In the genomic region with DNA sequence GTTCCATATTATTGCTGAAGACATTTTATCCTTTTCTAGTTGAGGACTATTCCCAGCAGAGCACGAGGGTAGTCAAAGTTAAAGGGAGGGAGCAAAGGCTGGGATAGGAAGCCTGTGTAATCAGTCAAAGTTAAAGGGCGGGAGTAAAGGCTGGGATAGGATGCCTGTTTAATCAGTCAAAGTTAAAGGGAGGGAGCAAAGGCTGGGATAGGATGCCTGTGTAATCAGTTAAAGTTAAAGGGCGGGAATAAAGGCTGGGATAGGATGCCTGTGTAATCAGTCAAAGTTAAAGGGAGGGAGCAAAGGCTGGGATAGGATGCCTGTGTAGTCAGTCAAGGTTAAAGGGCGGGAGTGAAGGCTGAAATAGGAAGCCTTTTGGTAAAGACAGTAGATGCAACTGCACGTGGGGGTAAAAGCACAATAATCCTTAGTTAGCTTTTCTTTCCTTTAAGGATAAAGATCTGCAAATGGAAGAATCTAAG, we compare ENCODE assay signal across 7 mouse cellular contexts. TPM values are rescaled to one million over a fixed set of nuclear protein-coding genes. Genes with fewer than 3 reads are reported as not detected.
DNase-seq lines count a peak whose midpoint lies in the region; ATAC-seq and TF ChIP-seq lines count a peak whose summit lies in the region.

No protein-coding gene starts in this region.

- H3K36me3 ChIP-seq in hindbrain, embryonic 16.5 days (ENCODE audit: control insufficient read depth, insufficient read depth, low read length): no peaks in the 10 kb centered on the region

- no peak for TF ChIP-seq CTCF in gastrocnemius, adult 2 months (IDR thresholded peaks at IDR 0.05)

- peak; percentile 99 for ATAC-seq in common myeloid progenitor, adult 5-6 weeks (replicated peaks; ENCODE audit: low read depth, poor library complexity, severe bottlenecking)
- peak; percentile 99 for ATAC-seq in hindbrain, embryonic 16.5 days

- H3K27me3 ChIP-seq in hindbrain, embryonic 16.5 days (replicated peaks; ENCODE audit: control insufficient read depth, insufficient read depth, low read length): no peaks in the 10 kb centered on the region

- WGBS in hindbrain, embryonic 16.5 days: 13% methylated on average over 5 of the region's 5 CpGs

- intact Hi-C loops in gastrocnemius, adult 2 months (cut with DNase I): no loop called here

- H3K4me3 ChIP-seq in gastrocnemius, adult 2 months: no peak overlapping the region
- H3K4me3 ChIP-seq in hindbrain, embryonic 16.5 days (ENCODE audit: low read length): no peak overlapping the region

- H3K4me2 ChIP-seq in hindbrain, embryonic 16.5 days (ENCODE audit: low read length): peak overlapping the region; percentile 25

- no peaks in the 10 kb centered on the region for H3K9me3 ChIP-seq in hindbrain, embryonic 16.5 days (ENCODE audit: control insufficient read depth, low read length)

- peaks cover under 1% of the 10 kb centered on the region; the same call in 1 of the 2 replicates for H3K4me1 ChIP-seq in hindbrain, embryonic 16.5 days (ENCODE audit: control insufficient read depth, insufficient read depth, low read depth, low read length)

- DNase-seq in WW6 (ENCODE audit: low read depth, low spot score): peak; percentile 72
- peak; percentile 51 for DNase-seq in gastrocnemius, adult 2 months
- peak; percentile 45 to 56 for DNase-seq in layer of hippocampus, postnatal 36 days
- DNase-seq in lung, postnatal 14 days: peak; percentile 55
- peak; percentile 82 for DNase-seq in retina, postnatal 7 days (ENCODE audit: low read depth, low spot score)

- no peak overlapping the region for H3K9ac ChIP-seq in hindbrain, embryonic 16.5 days (ENCODE audit: low read depth, low read length)

- no peak overlapping the region for H3K27ac ChIP-seq in gastrocnemius, adult 2 months
- H3K27ac ChIP-seq in hindbrain, embryonic 16.5 days (ENCODE audit: low read depth, low read length): no peak overlapping the region

RNA-seq across cellular contexts. Expression of a gene that starts 5.9 kb away (rescaled TPM):
- total RNA-seq in common myeloid progenitor, adult 5-6 weeks (2017): 25.4 and 35.6 TPM in 2 replicates
- total RNA-seq in gastrocnemius, adult 2 months (2021): 1 to 10 TPM; 5.5 to 8.0 TPM
- polyA plus RNA-seq in hindbrain, embryonic 16.5 days (2015; fragmentation: Nextera tagmentation; extraction: Ambion mirVana): 13.3 and 13.7 TPM in 2 replicates
- total RNA-seq in layer of hippocampus, postnatal 36 days (2021): 10 to 100 TPM; 16.2 to 16.6 TPM

RNA-seq across cellular contexts. Expression of a gene that starts 16.7 kb away (rescaled TPM):
- total RNA-seq in common myeloid progenitor, adult 5-6 weeks (2017): 6.4 and 9.7 TPM in 2 replicates
- total RNA-seq in gastrocnemius, adult 2 months (2021): 10 to 100 TPM in 1 of 2 experiments, 1 to 10 TPM in 1; 9.3 to 10.2 TPM
- polyA plus RNA-seq in hindbrain, embryonic 16.5 days (2015; fragmentation: Nextera tagmentation; extraction: Ambion mirVana): 35.7 and 36.4 TPM in 2 replicates
- 100 to 1,000 TPM; 416 to 425 TPM for total RNA-seq in layer of hippocampus, postnatal 36 days (2021)

Comparison
In these comparisons a context has a peak if more than half of its experiments do, and no peak if none do; other contexts are left out.
1. RNA of a gene that starts 16.7 kb away (total RNA-seq): 416 to 425 TPM in layer of hippocampus, postnatal 36 days; 9.3 to 10.2 TPM in gastrocnemius, adult 2 months and 6.4 to 9.7 TPM in common myeloid progenitor, adult 5-6 weeks; every median in the first group is over 10 times any median in the second.
2. Peak in every context shown above with its lines, with median percentiles within 50 percentile points of each other: DNase-seq.